Mouse (Mus musculus) limb, embryonic 12.5 days (tissue): ENCODE measurements at regions not wholly inside any gene's neighbourhood (a gene's known extent, or its start where the extent isn't known, plus 50 kb on each side); places are given as distances from the start of the nearest gene placed in this dataset.

Source experiments
- ATAC-seq: fragments of 200-750 bp; cut with Nextera tagmentation; 2 replicates; pipeline ENCODE4 v1.8.0; 2017; ENCODE audit warnings: low read depth, moderate TSS enrichment; ENCODE audit not compliant: insufficient number of reproducible peaks, insufficient read depth, low FRiP score, low TSS enrichment
- H3K27ac ChIP-seq: fragments of 300-500 bp; sonication (generic); 2 replicates; pipeline ENCODE4 v1.5.1; 2016; ENCODE audit warnings: mild to moderate bottlenecking, moderate library complexity
- H3K27me3 ChIP-seq: fragments of 300-500 bp; sonication (generic); 2 replicates; pipeline ENCODE4 v1.6.1; 2016; ENCODE audit warnings: mild to moderate bottlenecking, moderate library complexity
- H3K36me3 ChIP-seq: fragments of 300-500 bp; sonication (generic); 2 replicates; pipeline ENCODE4 v1.6.1; 2016; ENCODE audit warnings: mild to moderate bottlenecking, moderate library complexity
- H3K4me1 ChIP-seq: fragments of 300-500 bp; sonication (generic); replicated peaks from 2 replicates; pipeline ENCODE4 v1.6.1; 2016
- H3K4me2 ChIP-seq: fragments of 300-500 bp; sonication (generic); 2 replicates; pipeline ENCODE4 v1.6.1; 2016; ENCODE audit warnings: mild to moderate bottlenecking, moderate library complexity
- H3K4me3 ChIP-seq: fragments of 300-500 bp; sonication (generic); replicated peaks from 2 replicates; pipeline ENCODE4 v1.5.1; 2016; ENCODE audit warnings: mild to moderate bottlenecking
- H3K9ac ChIP-seq: fragments of 300-500 bp; sonication (generic); replicated peaks from 2 replicates; pipeline ENCODE4 v1.6.1; 2016; ENCODE audit warnings: mild to moderate bottlenecking, moderate library complexity
- H3K9me3 ChIP-seq: fragments of 300-500 bp; sonication (generic); 2 replicates; pipeline ENCODE4 v1.6.1; 2016; ENCODE audit warnings: mild to moderate bottlenecking, moderate library complexity
- WGBS: fragments of 180-500 bp; shearing (Covaris S2); methylation state at CpG from one replicate; pipeline ENCODE4 v1.1.7; 2016; 5-methylcytosine and 5-hydroxymethylcytosine counted together

DNA sequence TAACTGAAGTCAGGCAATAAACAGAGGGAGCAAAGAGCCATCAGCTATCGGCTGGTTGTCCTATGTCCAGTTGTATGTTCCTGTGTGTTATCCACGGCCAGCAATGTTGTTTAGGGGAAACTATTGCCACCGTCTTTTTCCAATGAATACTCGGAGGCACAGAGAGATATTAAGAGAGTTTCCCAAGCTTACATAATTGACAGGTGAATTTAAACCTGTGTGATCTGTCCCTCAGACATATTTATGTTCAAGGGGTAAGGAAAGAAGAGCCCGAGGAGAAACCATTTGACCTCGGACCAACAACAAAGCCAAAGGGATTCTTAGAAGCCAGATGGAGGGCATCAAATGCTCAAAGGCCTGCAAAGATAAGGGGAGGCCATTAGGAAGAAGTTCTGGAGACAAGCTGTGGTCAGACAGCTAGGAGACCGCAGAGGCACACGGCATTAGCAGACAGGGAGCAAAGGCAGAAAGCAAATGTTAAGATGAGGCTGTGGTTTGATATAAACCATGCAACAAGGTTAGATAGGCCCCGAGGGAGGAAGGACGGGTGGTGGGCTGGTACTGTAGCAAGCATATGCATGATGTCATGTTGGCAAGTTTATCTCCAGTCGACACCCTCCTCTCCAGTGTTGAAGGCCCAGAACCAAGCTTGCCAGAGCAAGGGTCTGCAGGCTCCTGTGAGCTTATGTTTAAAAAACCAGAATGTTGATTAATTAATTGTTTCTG is 82.1 kb upstream of the Cpsf6 start:
- ATAC-seq = no peak
- H3K27me3 ChIP-seq = 0 out of 2 replicates have a peak, but pooled peaks cover 1% of the 10 kb centered on the region
- H3K9me3 ChIP-seq = no peaks in the 10 kb centered on the region
- no peak overlapping the region for H3K27ac ChIP-seq
- H3K36me3 ChIP-seq = no peaks in the 10 kb centered on the region
- peaks cover 9% of the 10 kb centered on the region for H3K4me1 ChIP-seq
- no peak overlapping the region for H3K9ac ChIP-seq
- 50% methylated on average over 11 of the region's 11 CpGs for WGBS
- no peak overlapping the region for H3K4me2 ChIP-seq
- H3K4me3 ChIP-seq = no peak overlapping the region

GRCm38 (mm10) chr10:117461261-117461660 is 81.4 kb upstream of the Cpsf6 start:
- no peak for ATAC-seq
- Histone ChIP-seq H3K9ac (no peak overlapping the region), H3K9me3 (no peaks in the 10 kb centered on the region), H3K36me3 (no peaks in the 10 kb centered on the region), H3K4me2 (no peak overlapping the region), H3K27ac (no peak overlapping the region), H3K4me1 (peaks cover 12% of the 10 kb centered on the region), H3K27me3 (peaks cover 4% of the 10 kb centered on the region; the same call in 1 of the 2 replicates), H3K4me3 (no peak overlapping the region)
- WGBS = 87% methylated on average over 4 of the region's 4 CpGs

DNA sequence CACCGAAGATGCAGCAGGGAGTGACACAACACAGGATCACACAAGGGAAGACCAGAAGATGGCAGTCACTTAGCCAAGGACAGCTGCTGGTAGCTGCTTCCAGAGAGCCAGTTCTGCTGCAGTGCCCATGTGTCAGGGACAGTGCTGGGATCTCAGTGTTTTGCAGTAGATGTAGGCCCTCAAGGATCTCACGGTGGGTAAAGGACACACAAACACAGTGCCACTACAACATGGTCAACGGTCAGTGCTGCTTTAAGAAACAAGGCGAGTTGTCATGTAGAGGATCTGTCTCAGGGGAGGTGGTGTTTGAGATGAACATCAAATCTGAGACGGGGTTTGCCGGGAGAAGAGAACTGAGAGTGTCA is 80.5 kb upstream of the Cpsf6 start:
- ATAC-seq = no peak
- WGBS = 94% methylated on average over 6 of the region's 6 CpGs

GRCm38 (mm10) chr10:117459651-117460365 is 80.0 kb upstream of the Cpsf6 start:
- no peak overlapping the region for H3K27ac ChIP-seq
- 89% methylated on average over 10 of the region's 10 CpGs for WGBS
- no peak overlapping the region for H3K9ac ChIP-seq
- H3K36me3 ChIP-seq = no peaks in the 10 kb centered on the region
- no peaks in the 10 kb centered on the region for H3K9me3 ChIP-seq
- no peak overlapping the region for H3K4me2 ChIP-seq
- H3K4me3 ChIP-seq = no peak overlapping the region
- H3K27me3 ChIP-seq = peaks cover 4% of the 10 kb centered on the region; the same call in 1 of the 2 replicates
- no peak for ATAC-seq
- H3K4me1 ChIP-seq = peaks cover 12% of the 10 kb centered on the region

More for the DNA sequence above, 80.5 kb upstream of the Cpsf6 start:
- H3K36me3 ChIP-seq = no peaks in the 10 kb centered on the region
- H3K4me2 ChIP-seq = no peak overlapping the region
- H3K4me3 ChIP-seq = no peak overlapping the region
- no peaks in the 10 kb centered on the region for H3K9me3 ChIP-seq
- H3K27ac ChIP-seq = no peak overlapping the region
- H3K4me1 ChIP-seq = peaks cover 12% of the 10 kb centered on the region
- peaks cover 4% of the 10 kb centered on the region; the same call in 1 of the 2 replicates for H3K27me3 ChIP-seq
- H3K9ac ChIP-seq = no peak overlapping the region

DNA sequence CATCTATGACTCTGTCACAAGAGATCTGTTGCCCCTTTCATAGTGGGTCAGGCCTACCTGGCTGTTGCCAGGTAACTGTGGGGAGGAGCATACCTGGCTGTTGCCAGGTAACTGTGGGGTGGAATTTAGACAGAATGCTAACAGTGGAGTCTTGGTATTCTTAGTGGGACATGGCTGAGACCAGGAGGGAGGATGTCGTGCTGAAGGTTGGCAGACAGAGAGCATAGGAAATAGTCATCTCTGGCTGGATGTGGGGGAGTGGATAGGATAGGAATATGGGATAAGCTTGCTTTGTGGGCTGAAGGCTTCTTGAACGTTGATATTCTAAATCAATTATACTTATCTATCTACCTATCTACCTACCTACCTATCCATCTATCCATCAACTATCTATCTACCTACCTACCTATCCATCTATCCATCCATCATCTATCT is 79.2 kb upstream of the Cpsf6 start:
- Histone ChIP-seq H3K27me3 (peaks cover 4% of the 10 kb centered on the region; the same call in 1 of the 2 replicates), H3K4me3 (no peak overlapping the region), H3K9me3 (no peaks in the 10 kb centered on the region), H3K4me2 (no peak overlapping the region), H3K27ac (no peak overlapping the region), H3K4me1 (peaks cover 12% of the 10 kb centered on the region), H3K9ac (no peak overlapping the region), H3K36me3 (no peaks in the 10 kb centered on the region)
- ATAC-seq = no peak
- 89% methylated on average over 2 of the region's 2 CpGs for WGBS

- 87% methylated on average over 11 of the region's 11 CpGs for WGBS
- Histone ChIP-seq H3K4me3 (no peak overlapping the region), H3K9me3 (no peaks in the 10 kb centered on the region), H3K27ac (no peak overlapping the region), H3K27me3 (peaks cover 4% of the 10 kb centered on the region; the same call in 1 of the 2 replicates), H3K4me1 (peaks cover 12% of the 10 kb centered on the region), H3K4me2 (no peak overlapping the region), H3K36me3 (no peaks in the 10 kb centered on the region), H3K9ac (no peak overlapping the region)
- ATAC-seq = no peak
Observed at GRCm38 (mm10) chr10:117458271-117459040, 78.6 kb upstream of the Cpsf6 start.

DNA sequence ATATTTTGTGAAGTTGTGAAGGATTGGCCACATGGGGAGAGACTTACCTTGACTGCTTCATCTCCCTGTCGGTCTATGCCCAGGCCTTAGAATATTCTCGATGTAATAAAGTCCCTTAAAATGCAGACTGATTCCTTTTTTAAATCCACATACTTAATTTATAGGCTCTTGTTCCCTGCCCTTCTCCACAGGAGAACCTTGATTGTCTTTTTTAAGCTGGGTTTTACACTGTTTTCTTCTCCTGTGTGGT is 77.8 kb upstream of the Cpsf6 start:
- H3K4me3 ChIP-seq = no peak overlapping the region
- no peaks in the 10 kb centered on the region for H3K36me3 ChIP-seq
- no peak overlapping the region for H3K9ac ChIP-seq
- WGBS = 43% methylated on average over 2 of the region's 2 CpGs
- no peak for ATAC-seq
- H3K4me1 ChIP-seq = peaks cover 12% of the 10 kb centered on the region
- H3K4me2 ChIP-seq = no peak overlapping the region
- peaks cover 4% of the 10 kb centered on the region; the same call in 1 of the 2 replicates for H3K27me3 ChIP-seq
- H3K27ac ChIP-seq = no peak overlapping the region
- H3K9me3 ChIP-seq = no peaks in the 10 kb centered on the region

- no peak overlapping the region for H3K4me3 ChIP-seq
- no peak overlapping the region for H3K27ac ChIP-seq
- peaks cover 12% of the 10 kb centered on the region for H3K4me1 ChIP-seq
- peaks cover 4% of the 10 kb centered on the region; the same call in 1 of the 2 replicates for H3K27me3 ChIP-seq
- no peak overlapping the region for H3K9ac ChIP-seq
- no peaks in the 10 kb centered on the region for H3K9me3 ChIP-seq
- 46% methylated on average over 18 of the region's 18 CpGs for WGBS
- ATAC-seq = no peak; the same call in 1 of the 2 replicates
- H3K36me3 ChIP-seq = no peaks in the 10 kb centered on the region
- no peak overlapping the region for H3K4me2 ChIP-seq
Observed at GRCm38 (mm10) chr10:117456904-117457700, 77.3 kb upstream of the Cpsf6 start.

DNA sequence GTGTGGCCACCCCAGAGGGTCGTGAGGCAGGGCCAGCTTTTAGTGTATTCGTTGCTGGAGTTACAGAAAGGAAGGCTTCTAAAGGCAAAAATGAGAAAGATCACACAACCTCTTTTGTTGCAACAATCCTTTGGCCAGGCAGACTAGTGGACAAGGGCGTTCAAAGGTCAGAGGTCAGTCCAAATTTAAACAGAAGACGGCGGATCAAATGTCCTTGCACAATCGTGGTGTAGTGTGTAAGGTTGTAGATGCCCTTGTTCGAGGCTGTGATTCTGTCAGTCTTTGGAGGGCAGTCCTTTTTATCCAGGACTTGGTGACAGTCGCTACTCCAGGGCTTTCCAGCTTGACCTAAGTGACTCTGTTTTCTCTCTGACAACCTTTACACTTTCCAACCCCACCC is 76.6 kb upstream of the Cpsf6 start:
- Histone ChIP-seq H3K9ac (no peak overlapping the region), H3K36me3 (no peaks in the 10 kb centered on the region), H3K4me2 (no peak overlapping the region), H3K4me3 (no peak overlapping the region), H3K9me3 (no peaks in the 10 kb centered on the region), H3K27me3 (peaks cover 4% of the 10 kb centered on the region; the same call in 1 of the 2 replicates), H3K27ac (no peak overlapping the region), H3K4me1 (peaks cover 12% of the 10 kb centered on the region)
- no peak for ATAC-seq
- 84% methylated on average over 8 of the region's 8 CpGs for WGBS

DNA sequence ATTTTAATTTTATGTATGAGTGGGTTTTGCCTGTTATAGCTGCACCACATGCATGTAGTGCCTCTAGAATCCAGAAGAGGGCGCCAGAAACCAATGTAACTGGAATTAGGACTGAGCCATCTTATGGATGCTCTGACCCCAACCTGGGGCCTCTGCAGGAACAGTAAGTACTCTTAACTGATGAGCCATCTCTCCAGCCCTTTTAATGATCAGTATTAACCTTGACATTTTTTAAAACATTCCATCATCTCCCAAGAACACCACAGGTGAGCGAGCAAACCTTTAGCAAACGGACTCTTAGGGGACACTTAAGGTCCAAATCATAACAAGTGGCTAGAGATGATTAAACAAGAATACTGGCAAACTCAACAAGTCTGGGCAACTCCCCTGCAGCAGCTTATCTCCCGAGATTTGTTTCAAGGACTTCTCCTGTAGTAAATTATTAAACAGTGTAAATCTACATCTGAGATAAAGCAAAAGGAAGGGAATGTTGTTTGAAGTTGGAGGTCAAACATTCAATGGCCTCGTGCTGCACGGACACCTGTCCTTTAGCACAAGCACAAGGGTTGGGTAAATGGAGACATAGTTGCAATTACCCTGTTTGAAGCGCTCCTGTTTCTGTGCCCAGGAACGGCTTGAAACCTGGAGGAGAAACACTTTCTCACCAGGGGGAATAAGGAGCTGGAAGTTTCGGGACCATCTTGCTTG is 75.9 kb upstream of the Cpsf6 start:
- Histone ChIP-seq H3K4me1 (peaks cover 12% of the 10 kb centered on the region), H3K4me3 (no peak overlapping the region), H3K9me3 (no peaks in the 10 kb centered on the region), H3K27ac (no peak overlapping the region), H3K36me3 (no peaks in the 10 kb centered on the region), H3K9ac (no peak overlapping the region), H3K27me3 (peaks cover 4% of the 10 kb centered on the region; the same call in 1 of the 2 replicates), H3K4me2 (no peak overlapping the region)
- 75% methylated on average over 9 of the region's 9 CpGs for WGBS
- no peak for ATAC-seq
